Mouse (Mus musculus): ENCODE data around the gene F2r. TPM values are rescaled to one million over a fixed set of nuclear protein-coding genes. Genes with fewer than 3 reads are reported as not detected.

The F2r gene
- polyA plus RNA-seq, 1 experiment from 2014 or later = 85.6 TPM

DNA sequence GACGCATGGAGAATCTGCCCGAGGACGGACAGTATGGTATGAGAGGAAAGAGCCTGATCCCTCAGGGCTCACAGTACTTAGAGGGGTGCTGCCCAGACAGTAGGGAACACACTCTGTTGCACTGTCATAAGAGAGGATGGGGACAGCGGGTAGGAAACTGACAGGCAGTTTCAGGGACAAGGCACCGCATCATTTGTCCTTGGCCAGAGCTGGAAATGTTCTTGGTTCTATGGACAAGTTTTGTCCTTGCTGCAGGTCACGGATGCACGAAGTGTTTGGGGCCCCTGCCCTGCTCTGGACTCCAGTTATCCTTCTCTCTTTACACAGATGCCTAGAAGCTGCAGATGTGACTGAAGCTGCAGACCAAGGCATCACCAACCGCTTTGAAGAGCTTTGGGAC lies 11.3 kb downstream of the F2r start:
- Histone ChIP-seq H3K4me3 (replicated peaks; ENCODE audit: low read depth, low read length) (no peak overlapping the region), H3K27me3 (ENCODE audit: insufficient read depth, low read length) (no peaks in the 10 kb centered on the region), H3K36me3 (ENCODE audit: insufficient read depth, low read length) (peaks cover 33% of the 10 kb centered on the region), H3K9ac (ENCODE audit: low read depth, low read length) (no peak overlapping the region), H3K27ac (no peak overlapping the region), H3K9me3 (replicated peaks; ENCODE audit: low read length) (peaks cover 3% of the 10 kb centered on the region; the same call in 1 of the 2 replicates), H3K4me1 (replicated peaks; ENCODE audit: insufficient read depth, low read length) (no peaks in the 10 kb centered on the region), H3K4me2 (ENCODE audit: low read length) (no peak overlapping the region)
- DNase-seq (ENCODE audit: low spot score) (no peak), ATAC-seq (replicated peaks; ENCODE audit: low FRiP score, low read depth) (no peak)
- WGBS = 95% methylated on average over 8 of the region's 8 CpGs
- no peak for TF ChIP-seq CTCF (IDR thresholded peaks at IDR 0.05; ENCODE audit: low read depth)

DNA sequence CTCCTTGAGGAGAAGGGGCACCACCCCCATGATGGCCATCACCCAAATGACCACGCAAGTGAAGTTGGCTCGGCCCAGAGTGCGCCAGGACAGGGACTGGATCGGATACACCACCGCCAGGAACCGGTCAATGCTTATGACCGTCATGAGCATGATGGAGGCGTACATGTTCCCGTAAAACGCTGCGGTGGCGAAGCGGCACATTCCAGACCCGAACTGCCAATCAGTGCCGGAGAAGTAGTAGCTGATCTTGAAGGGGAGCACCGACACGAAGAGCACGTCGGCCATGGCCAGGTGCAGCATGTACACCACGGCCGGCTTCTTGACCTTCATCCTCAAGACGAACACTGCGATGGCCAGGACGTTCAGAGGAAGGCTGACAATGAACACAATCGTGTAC lies 14.0 kb downstream of the F2r start:
- Histone ChIP-seq H3K4me2 (ENCODE audit: low read length) (no peak overlapping the region), H3K27ac (no peak overlapping the region), H3K27me3 (ENCODE audit: insufficient read depth, low read length) (no peaks in the 10 kb centered on the region), H3K9me3 (replicated peaks; ENCODE audit: low read length) (0 out of 2 replicates have a peak, but pooled peaks cover 3% of the 10 kb centered on the region), H3K9ac (ENCODE audit: low read depth, low read length) (no peak overlapping the region), H3K4me1 (replicated peaks; ENCODE audit: insufficient read depth, low read length) (no peaks in the 10 kb centered on the region), H3K36me3 (ENCODE audit: insufficient read depth, low read length) (peaks cover 27% of the 10 kb centered on the region), H3K4me3 (replicated peaks; ENCODE audit: low read depth, low read length) (no peak overlapping the region)
- ATAC-seq (replicated peaks; ENCODE audit: low FRiP score, low read depth) = no peak
- 97% methylated on average over 25 of the region's 25 CpGs for WGBS
- no peak for TF ChIP-seq CTCF (IDR thresholded peaks at IDR 0.05; ENCODE audit: low read depth)
- no peak for DNase-seq (ENCODE audit: low spot score)

DNA sequence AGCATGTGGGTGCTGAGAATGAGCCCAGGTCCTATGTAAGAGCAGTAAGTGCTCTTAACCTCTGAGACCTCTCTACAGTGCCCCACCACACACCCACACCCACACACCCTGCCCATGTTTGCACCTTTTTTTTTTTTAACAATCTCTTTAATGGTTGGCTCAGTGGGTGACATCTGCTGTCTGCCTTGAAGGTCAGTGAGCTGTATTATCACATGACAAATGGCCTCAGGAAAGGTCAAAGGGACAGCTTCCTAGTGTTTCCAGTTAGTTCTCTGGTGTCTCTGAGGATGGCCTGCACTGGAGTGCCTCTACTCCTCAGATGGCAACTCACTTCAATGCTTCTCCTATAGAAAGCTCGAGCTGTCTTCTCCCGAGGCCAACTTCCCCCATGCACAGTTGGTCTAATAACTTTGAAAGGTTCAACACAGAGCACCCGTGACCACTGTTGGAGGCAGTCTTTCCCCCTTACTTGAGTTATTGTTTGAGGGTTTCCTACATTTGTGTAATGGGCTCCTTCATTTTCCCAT lies 18.4 kb downstream of the F2r start:
- H3K4me2 ChIP-seq (ENCODE audit: low read length) = no peak overlapping the region
- H3K9ac ChIP-seq (ENCODE audit: low read depth, low read length) = no peak overlapping the region
- H3K4me1 ChIP-seq (replicated peaks; ENCODE audit: insufficient read depth, low read length) = no peaks in the 10 kb centered on the region
- DNase-seq (ENCODE audit: low spot score) (no peak), ATAC-seq (replicated peaks; ENCODE audit: low FRiP score, low read depth) (no peak)
- no peak overlapping the region for H3K4me3 ChIP-seq (replicated peaks; ENCODE audit: low read depth, low read length)
- H3K27me3 ChIP-seq (ENCODE audit: insufficient read depth, low read length) = no peaks in the 10 kb centered on the region
- no peaks in the 10 kb centered on the region for H3K9me3 ChIP-seq (replicated peaks; ENCODE audit: low read length)
- H3K27ac ChIP-seq = no peak overlapping the region
- WGBS = 61% methylated on average over 3 of the region's 3 CpGs
- no peak for TF ChIP-seq CTCF (IDR thresholded peaks at IDR 0.05; ENCODE audit: low read depth)
- H3K36me3 ChIP-seq (ENCODE audit: insufficient read depth, low read length) = peaks cover 24% of the 10 kb centered on the region

DNA sequence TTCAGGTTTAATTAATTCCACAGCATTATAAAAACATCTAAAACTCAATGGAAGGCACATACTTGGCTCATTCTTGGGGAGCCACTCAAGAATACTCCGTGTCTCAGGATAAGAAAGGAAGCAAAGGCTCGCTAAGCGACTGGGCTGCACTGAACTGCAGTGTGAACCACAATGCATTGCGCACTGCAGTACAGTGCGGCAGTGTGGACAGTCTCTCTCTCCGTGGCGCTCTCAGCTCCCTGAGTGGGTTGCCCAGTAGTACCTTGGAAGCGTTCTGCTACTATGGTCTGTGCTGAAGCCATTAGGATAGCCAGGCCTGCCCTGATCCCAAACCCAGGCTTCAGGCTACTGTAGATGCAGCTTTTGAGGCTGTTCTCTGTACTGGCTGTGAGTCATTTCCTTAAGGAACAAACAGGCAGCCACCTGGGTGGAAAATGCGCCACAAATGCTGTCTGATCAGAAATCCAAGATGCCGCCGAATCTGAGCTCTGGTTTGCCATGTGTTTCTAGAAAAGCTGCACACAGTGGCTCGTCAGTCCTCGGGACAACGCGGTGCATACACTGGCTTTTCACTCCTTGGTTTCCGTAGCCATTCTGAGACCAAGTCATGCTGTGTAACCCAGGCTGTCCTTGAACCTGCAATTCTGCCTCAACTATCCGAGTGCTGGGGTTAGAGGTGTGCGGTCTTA lies 19.9 kb downstream of the F2r start:
- H3K27me3 ChIP-seq (ENCODE audit: insufficient read depth, low read length) = no peaks in the 10 kb centered on the region
- H3K9me3 ChIP-seq (replicated peaks; ENCODE audit: low read length) = no peaks in the 10 kb centered on the region
- H3K4me3 ChIP-seq (replicated peaks; ENCODE audit: low read depth, low read length) = no peak overlapping the region
- TF ChIP-seq CTCF (IDR thresholded peaks at IDR 0.05; ENCODE audit: low read depth) = no peak
- no peak overlapping the region for H3K4me2 ChIP-seq (ENCODE audit: low read length)
- H3K36me3 ChIP-seq (ENCODE audit: insufficient read depth, low read length) = peaks cover 10% of the 10 kb centered on the region
- DNase-seq (ENCODE audit: low spot score) (no peak), ATAC-seq (replicated peaks; ENCODE audit: low FRiP score, low read depth) (no peak)
- no peak overlapping the region for H3K27ac ChIP-seq
- 91% methylated on average over 18 of the region's 18 CpGs for WGBS
- no peak overlapping the region for H3K9ac ChIP-seq (ENCODE audit: low read depth, low read length)
- H3K4me1 ChIP-seq (replicated peaks; ENCODE audit: insufficient read depth, low read length) = no peaks in the 10 kb centered on the region

DNA sequence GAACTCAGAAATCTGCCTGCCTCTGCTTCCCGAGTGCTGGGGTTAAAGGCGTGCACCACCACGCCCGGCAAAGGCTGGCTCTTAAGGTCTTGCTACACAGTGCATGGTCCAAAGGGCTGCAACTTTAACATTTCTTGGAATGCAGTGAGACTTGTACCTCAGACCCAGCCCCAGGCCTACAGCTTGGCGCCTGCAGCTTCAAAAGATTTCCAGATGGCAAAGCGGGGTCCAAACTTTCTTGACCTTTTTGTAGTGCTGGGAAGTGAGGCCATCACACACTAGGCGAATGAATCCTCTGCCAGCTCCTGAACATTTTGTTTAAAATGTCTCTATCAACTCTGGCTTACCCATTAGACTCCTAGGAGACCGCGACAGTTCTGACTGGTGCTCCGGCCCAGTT lies 20.7 kb downstream of the F2r start:
- Histone ChIP-seq H3K4me2 (ENCODE audit: low read length) (no peak overlapping the region), H3K4me1 (replicated peaks; ENCODE audit: insufficient read depth, low read length) (no peaks in the 10 kb centered on the region), H3K27me3 (ENCODE audit: insufficient read depth, low read length) (no peaks in the 10 kb centered on the region), H3K9ac (ENCODE audit: low read depth, low read length) (no peak overlapping the region), H3K36me3 (ENCODE audit: insufficient read depth, low read length) (peaks cover 3% of the 10 kb centered on the region), H3K27ac (no peak overlapping the region), H3K9me3 (replicated peaks; ENCODE audit: low read length) (no peaks in the 10 kb centered on the region), H3K4me3 (replicated peaks; ENCODE audit: low read depth, low read length) (no peak overlapping the region)
- 93% methylated on average over 10 of the region's 10 CpGs for WGBS
- DNase-seq (ENCODE audit: low spot score) = no peak
- ATAC-seq (replicated peaks; ENCODE audit: low FRiP score, low read depth) = no peak
- TF ChIP-seq CTCF (IDR thresholded peaks at IDR 0.05; ENCODE audit: low read depth) = no peak

DNA sequence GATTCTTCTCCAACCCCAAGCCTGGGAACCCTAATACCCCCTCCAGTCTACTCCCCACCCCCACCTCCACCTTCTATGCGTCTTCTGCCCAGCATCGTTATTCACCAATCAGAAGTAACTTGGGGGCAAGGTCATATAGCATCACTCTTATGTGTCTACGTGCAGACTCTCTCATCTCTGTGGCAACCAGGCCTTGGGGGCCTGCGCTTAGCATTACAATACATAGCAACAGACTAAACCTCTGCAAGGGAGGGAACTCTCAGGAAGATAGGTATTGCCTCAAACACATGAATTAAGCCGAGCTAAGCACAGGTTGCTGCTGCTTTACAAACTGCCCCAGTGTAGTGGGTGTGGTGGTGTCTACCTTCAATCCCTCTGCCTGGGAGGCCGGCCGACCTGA lies 21.6 kb downstream of the F2r start:
- WGBS = 86% methylated on average over 7 of the region's 7 CpGs
- TF ChIP-seq CTCF (IDR thresholded peaks at IDR 0.05; ENCODE audit: low read depth) = no peak

More for the DNA sequence above, 21.6 kb downstream of the F2r start:
- no peak overlapping the region for H3K27ac ChIP-seq
- H3K4me1 ChIP-seq (replicated peaks; ENCODE audit: insufficient read depth, low read length) = no peaks in the 10 kb centered on the region
- ATAC-seq (replicated peaks; ENCODE audit: low FRiP score, low read depth) (no peak), DNase-seq (ENCODE audit: low spot score) (no peak)
- no peaks in the 10 kb centered on the region for H3K27me3 ChIP-seq (ENCODE audit: insufficient read depth, low read length)
- no peak overlapping the region for H3K9ac ChIP-seq (ENCODE audit: low read depth, low read length)
- no peak overlapping the region for H3K4me3 ChIP-seq (replicated peaks; ENCODE audit: low read depth, low read length)
- no peaks in the 10 kb centered on the region for H3K9me3 ChIP-seq (replicated peaks; ENCODE audit: low read length)
- H3K4me2 ChIP-seq (ENCODE audit: low read length) = no peak overlapping the region
- no peaks in the 10 kb centered on the region for H3K36me3 ChIP-seq (ENCODE audit: insufficient read depth, low read length)
